Mouse (Mus musculus) liver, postnatal 0 days (tissue): ENCODE data around the gene Kctd19. TPM values are rescaled to one million over a fixed set of nuclear protein-coding genes. Genes with fewer than 3 reads are reported as not detected.
A peak's percentile ranks its signal among the peaks of the same experiment; 100 is the strongest.

ENCODE experiments used
- ATAC-seq: fragments of 200-750 bp; cut with Nextera tagmentation; 2 replicates; pipeline ENCODE4 v1.8.0; 2017; ENCODE audit warnings: mild to moderate bottlenecking, moderate library complexity
- DNase-seq: peaks from one replicate; pipeline ENCODE4 v3.0.0-alpha.2; 2016
- H3K27ac ChIP-seq: fragments of 300-500 bp; sonication (generic); 2 replicates; pipeline ENCODE4 v1.5.1; 2014; ENCODE audit warnings: antibody characterized with exemption, moderate library complexity, mild to moderate bottlenecking, low read depth
- H3K27me3 ChIP-seq: fragments of 300-500 bp; sonication (generic); 2 replicates; pipeline ENCODE4 v1.6.1; 2014; ENCODE audit warnings: low read length, control low read depth, mixed read lengths; ENCODE audit not compliant: insufficient read depth
- H3K36me3 ChIP-seq: fragments of 300-500 bp; sonication (generic); replicated peaks from 2 replicates; pipeline ENCODE4 v1.6.1; 2014; ENCODE audit warnings: mild to moderate bottlenecking, control low read depth, low read length, moderate library complexity, mixed read lengths; ENCODE audit not compliant: insufficient read depth
- H3K4me1 ChIP-seq: fragments of 300-500 bp; sonication (generic); 2 replicates; pipeline ENCODE4 v1.6.1; 2014; ENCODE audit warnings: antibody characterized with exemption, mild to moderate bottlenecking, control low read depth; ENCODE audit not compliant: insufficient read depth
- H3K4me2 ChIP-seq: fragments of 300-500 bp; sonication (generic); 2 replicates; pipeline ENCODE4 v1.6.1; 2014; ENCODE audit warnings: low read depth, mild to moderate bottlenecking, low read length, moderate library complexity, mixed read lengths
- H3K4me3 ChIP-seq: fragments of 300-500 bp; sonication (generic); 2 replicates; pipeline ENCODE4 v1.5.1; 2014; ENCODE audit warnings: low read depth, low read length
- H3K9ac ChIP-seq: fragments of 300-500 bp; sonication (generic); replicated peaks from 2 replicates; pipeline ENCODE4 v1.6.1; 2014; ENCODE audit warnings: mild to moderate bottlenecking, moderate library complexity
- H3K9me3 ChIP-seq: fragments of 300-500 bp; sonication (generic); 2 replicates; pipeline ENCODE4 v1.6.1; 2016; ENCODE audit warnings: mild to moderate bottlenecking, control low read depth, low read length, mixed read lengths
- CTCF ChIP-seq: sonication (generic); IDR thresholded peaks from 2 replicates; pipeline ENCODE4 v1.5.1; 2016; ENCODE audit warnings: antibody characterized with exemption, low read depth
- EP300 ChIP-seq: IDR thresholded peaks from 2 replicates; pipeline ENCODE4 v1.6.1; 2016; ENCODE audit warnings: antibody characterized with exemption, low read depth, mild to moderate bottlenecking
- WGBS: fragments of 180-500 bp; shearing (Covaris S2); extraction: QIAGEN DNeasy Blood & Tissue Kit; methylation state at CpG from one replicate; pipeline ENCODE4 v1.1.7; 2014; ENCODE audit not compliant: insufficient replicate concordance; 5-methylcytosine and 5-hydroxymethylcytosine counted together
- polyA plus RNA-seq: library from polyadenylated mRNA; unstranded; fragments of >200 nt; fragmentation: Nextera tagmentation; extraction: Ambion mirVana; gene quantifications from 2 replicates; pipeline ENCODE4 v1.2.1, GENCODE M21; 2015

Kctd19 gene
- polyA plus RNA-seq, 1 experiment from 2014 or later = not detected

DNA sequence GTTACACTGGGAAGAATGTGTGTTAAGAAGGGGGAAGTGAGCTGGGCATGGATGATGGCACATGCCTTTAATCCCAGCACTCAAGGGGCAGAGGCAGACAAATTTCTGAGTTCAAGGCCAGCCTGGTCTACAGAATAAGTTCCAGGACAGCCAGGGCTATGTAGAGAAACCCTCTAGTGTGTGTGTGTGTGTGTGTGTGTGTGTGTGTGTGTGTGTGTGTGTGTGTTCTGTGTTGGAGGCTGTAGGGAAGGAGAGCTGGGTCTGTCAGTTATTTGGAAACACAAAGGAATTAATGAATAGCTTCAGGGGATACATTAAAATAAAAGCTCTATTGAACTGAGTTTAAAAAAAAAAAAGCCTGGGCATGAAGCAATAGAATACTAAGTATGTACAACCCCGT lies 37.7 kb upstream of the Kctd19 start:
- Histone ChIP-seq H3K27ac (no peak overlapping the region), H3K9ac (no peak overlapping the region), H3K9me3 (no peaks in the 10 kb centered on the region), H3K27me3 (no peaks in the 10 kb centered on the region), H3K4me3 (no peak overlapping the region), H3K4me2 (no peak overlapping the region), H3K36me3 (no peaks in the 10 kb centered on the region), H3K4me1 (peaks cover 10% of the 10 kb centered on the region)
- WGBS = 50% methylated on average over 1 of the region's 1 CpGs
- ATAC-seq (no peak), DNase-seq (no peak)
- no peak for TF ChIP-seq EP300
- no peak for TF ChIP-seq CTCF

DNA sequence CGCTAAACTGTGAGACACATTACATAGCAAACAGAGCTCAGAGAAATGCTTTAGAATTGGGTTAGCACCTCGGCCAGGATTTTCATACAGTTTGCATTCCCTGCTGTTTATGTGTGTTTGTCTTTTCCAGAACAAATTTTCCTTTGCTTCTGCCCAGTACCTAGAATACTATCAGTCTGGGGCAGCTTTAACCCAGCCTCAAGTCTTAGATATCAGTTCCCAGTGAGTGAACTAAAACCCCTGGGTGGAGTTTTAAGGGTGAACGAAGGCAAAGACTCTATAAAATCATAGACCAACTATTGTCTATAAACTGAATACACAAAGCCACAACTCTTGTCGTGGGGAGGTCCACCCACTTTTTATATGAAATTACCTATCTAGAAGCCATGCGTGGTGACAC lies 35.3 kb upstream of the Kctd19 start:
- ATAC-seq = peak; percentile 92
- Histone ChIP-seq H3K9ac (0 out of 2 replicates have a peak overlapping the region, but pooled peaks have one; percentile 17), H3K27ac (peak overlapping the region; percentile 68), H3K36me3 (no peaks in the 10 kb centered on the region), H3K4me3 (no peak overlapping the region), H3K4me1 (peaks cover 16% of the 10 kb centered on the region), H3K4me2 (peak overlapping the region; percentile 58), H3K27me3 (no peaks in the 10 kb centered on the region), H3K9me3 (no peaks in the 10 kb centered on the region)
- DNase-seq = no peak
- 57% methylated on average over 5 of the region's 5 CpGs for WGBS
- TF ChIP-seq CTCF (no peak), EP300 (peak; percentile 77)

DNA sequence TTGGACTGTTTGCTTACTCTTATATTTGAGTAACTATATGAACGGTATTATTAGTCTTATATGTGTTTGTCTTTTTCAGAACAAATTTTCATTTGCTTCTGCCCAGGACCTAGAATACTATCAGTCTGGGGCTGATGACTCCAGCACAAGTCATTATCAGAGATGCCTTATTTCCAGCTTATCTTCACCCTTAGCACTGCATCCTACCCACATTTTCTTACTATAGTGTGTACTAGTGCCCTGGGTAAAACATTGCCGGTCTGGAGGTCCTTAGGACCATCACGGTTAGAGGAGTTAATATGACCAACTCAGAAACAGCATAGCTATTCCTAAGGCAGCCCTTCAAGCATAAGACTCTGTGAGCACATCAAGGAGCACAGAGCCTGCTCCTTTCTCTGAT lies 34.9 kb upstream of the Kctd19 start:
- no peaks in the 10 kb centered on the region for H3K9me3 ChIP-seq
- peaks cover 16% of the 10 kb centered on the region for H3K4me1 ChIP-seq
- H3K36me3 ChIP-seq = no peaks in the 10 kb centered on the region
- H3K27me3 ChIP-seq = no peaks in the 10 kb centered on the region; the same call in 1 of the 2 replicates
- 0 out of 2 replicates have a peak overlapping the region, but pooled peaks have one; percentile 17 for H3K9ac ChIP-seq
- WGBS = 71% methylated on average over 3 of the region's 3 CpGs
- peak overlapping the region; percentile 58 for H3K4me2 ChIP-seq
- H3K27ac ChIP-seq = peak overlapping the region; percentile 68
- ATAC-seq (peak; percentile 93), DNase-seq (no peak)
- no peak for TF ChIP-seq CTCF
- TF ChIP-seq EP300 = 0 out of 2 replicates have a peak, but pooled peaks have one; percentile 56
- H3K4me3 ChIP-seq = no peak overlapping the region

DNA sequence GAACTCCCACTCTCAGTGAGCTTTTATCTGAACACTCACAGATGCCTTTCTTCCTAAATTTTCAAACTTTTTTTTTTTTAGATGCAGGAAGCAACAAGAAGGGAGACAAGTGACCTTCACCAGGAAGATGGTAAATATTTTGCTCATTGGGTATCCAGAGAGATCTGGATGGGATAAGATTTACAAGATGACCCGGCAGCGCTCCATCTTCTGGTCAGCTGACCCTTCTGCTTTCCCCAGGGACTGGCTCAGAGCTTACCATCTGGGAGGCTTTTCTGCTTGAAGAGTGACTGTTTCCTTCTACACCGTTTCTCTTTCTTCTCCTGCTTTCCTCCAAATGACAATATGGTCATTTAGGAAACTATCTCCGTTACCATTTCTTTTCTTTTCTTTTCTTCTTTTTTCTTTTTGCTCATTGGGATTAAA lies 32.8 kb upstream of the Kctd19 start:
- Histone ChIP-seq H3K9ac (no peak overlapping the region), H3K4me3 (no peak overlapping the region), H3K4me1 (peaks cover 16% of the 10 kb centered on the region), H3K4me2 (no peak overlapping the region), H3K36me3 (no peaks in the 10 kb centered on the region), H3K27me3 (no peaks in the 10 kb centered on the region; the same call in 1 of the 2 replicates), H3K27ac (no peak overlapping the region), H3K9me3 (no peaks in the 10 kb centered on the region)
- WGBS = 53% methylated on average over 4 of the region's 4 CpGs
- DNase-seq = no peak
- TF ChIP-seq CTCF = no peak
- no peak for TF ChIP-seq EP300
- ATAC-seq = no peak

GRCm38 (mm10) chr8:105445296-105446126 lies 32.2 kb upstream of the Kctd19 start:
- H3K9ac ChIP-seq = no peak overlapping the region
- no peaks in the 10 kb centered on the region for H3K9me3 ChIP-seq
- ATAC-seq (no peak), DNase-seq (no peak)
- H3K27me3 ChIP-seq = no peaks in the 10 kb centered on the region; the same call in 1 of the 2 replicates
- H3K4me3 ChIP-seq = no peak overlapping the region
- H3K4me1 ChIP-seq = peaks cover 16% of the 10 kb centered on the region
- H3K4me2 ChIP-seq = no peak overlapping the region
- no peaks in the 10 kb centered on the region for H3K36me3 ChIP-seq
- no peak overlapping the region for H3K27ac ChIP-seq
- 43% methylated on average over 11 of the region's 11 CpGs for WGBS
- TF ChIP-seq EP300 = no peak
- no peak for TF ChIP-seq CTCF

GRCm38 (mm10) chr8:105442661-105443060 lies 29.4 kb upstream of the Kctd19 start:
- H3K4me1 ChIP-seq = peaks cover 8% of the 10 kb centered on the region; the same call in 1 of the 2 replicates
- no peaks in the 10 kb centered on the region for H3K9me3 ChIP-seq
- ATAC-seq (no peak), DNase-seq (no peak)
- 86% methylated on average over 5 of the region's 5 CpGs for WGBS
- no peak overlapping the region for H3K4me2 ChIP-seq
- no peaks in the 10 kb centered on the region; the same call in 1 of the 2 replicates for H3K27me3 ChIP-seq
- TF ChIP-seq CTCF (no peak), EP300 (no peak)
- no peak overlapping the region for H3K27ac ChIP-seq
- H3K9ac ChIP-seq = no peak overlapping the region
- no peaks in the 10 kb centered on the region for H3K36me3 ChIP-seq
- H3K4me3 ChIP-seq = no peak overlapping the region
